Mouse (Mus musculus) adrenal gland, postnatal 14 days (tissue): ENCODE results near the gene Serpinb3b. TPM values are rescaled to one million over a fixed set of nuclear protein-coding genes. Genes with fewer than 3 reads are reported as not detected.
"Not testable (repeated sequence)": the region's sequence is repeated elsewhere in the genome, so short reads cannot be mapped to it uniquely, and the experiment has no call there.

Experiments
- DNase-seq: peaks from one replicate; pipeline ENCODE4 v3.0.0; 2021; ENCODE audit warnings: mixed read lengths
- long read RNA-seq, 2 experiments: library from polyadenylated mRNA; stranded (forward); transcript quantifications; one replicate each; pipeline ENCODE4 v2.0.0; 2021
- total RNA-seq: library from RNA; stranded (reverse); gene quantifications from 2 replicates; pipeline ENCODE4 v1.2.3, GENCODE M21; 2021

The Serpinb3b gene
- not detected in 2 replicates for total RNA-seq
- long read RNA-seq, experiment 1, result 0 reads
- long read RNA-seq, experiment 2, result 0 reads

GRCm38 (mm10) chr1:107278261-107278660, at the start of gene Serpinb3b, which contains the start of gene Serpinb3c:
Gene Serpinb3b, minus strand, starts transcription at chr1:107278361.
Gene Serpinb3c, minus strand, starts transcription at chr1:107278371.
- DNase-seq, result not testable (repeated sequence)

- not testable (repeated sequence) for DNase-seq
These were observed 35.0 kb downstream of the Serpinb3b start for GRCm38 (mm10) chr1:107243170-107243569.

GRCm38 (mm10) chr1:107217276-107217675, 60.9 kb downstream of the Serpinb3b start:
- not testable (repeated sequence) for DNase-seq

DNA sequence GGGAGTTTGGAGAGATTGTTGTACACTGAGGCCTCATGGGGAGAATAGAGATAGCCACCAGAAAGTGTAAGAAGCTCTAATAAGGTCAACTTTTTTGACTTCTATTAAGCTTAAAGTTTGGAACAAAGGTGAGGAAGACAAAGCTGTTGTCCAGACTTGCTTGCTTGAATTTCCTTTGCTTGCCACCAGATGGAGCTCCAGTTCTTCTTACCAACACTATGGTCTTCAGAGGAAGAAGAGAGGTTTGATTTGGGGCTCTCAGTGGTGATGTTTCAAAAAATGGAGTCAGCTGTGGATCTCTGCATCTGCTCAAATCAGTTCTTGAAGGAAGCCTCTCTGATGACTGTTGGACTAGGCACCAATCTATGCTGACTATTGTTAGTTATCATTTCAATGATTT, 150.7 kb downstream of the Serpinb3b start:
- DNase-seq, result not testable (repeated sequence)

Other genes with a start within 250 kb of the Serpinb3b start
- not detected in 2 replicates for gene Serpinb3a, start 226.1 kb downstream of the Serpinb3b start, total RNA-seq
- not detected in 2 replicates for gene Serpinb3d, start 194.9 kb downstream of the Serpinb3b start, total RNA-seq
- gene Serpinb3c, start within 50 bp of the Serpinb3b start, total RNA-seq, result not detected in 2 replicates
- gene Serpinb11, start 82.8 kb upstream of the Serpinb3b start, total RNA-seq, result not detected in 2 replicates
- gene Serpinb7, start 121.3 kb upstream of the Serpinb3b start, total RNA-seq, result not detected in 2 replicates
- 0.41 and 0.49 TPM in 2 replicates for gene Serpinb2, start 233.1 kb upstream of the Serpinb3b start, total RNA-seq